Mouse (Mus musculus) liver, embryonic 14.5 days (tissue): ENCODE measurements around the gene Prrt2. TPM values are rescaled to one million over a fixed set of nuclear protein-coding genes. Genes with fewer than 3 reads are reported as not detected.

Experiments
- ATAC-seq: fragments of 200-750 bp; cut with Nextera tagmentation; 2 replicates; pipeline ENCODE4 v1.8.0; 2017; ENCODE audit warnings: moderate number of reproducible peaks, mild to moderate bottlenecking, moderate library complexity; ENCODE audit not compliant: insufficient read depth
- DNase-seq, 3 experiments: peaks; one replicate each; pipeline ENCODE4 v3.0.0-alpha.2; 2012 to 2013; ENCODE audit warnings: low read depth in 3 of 3, low spot score in 3 of 3
- H3K27ac ChIP-seq: fragments of 300-500 bp; sonication (generic); 2 replicates; pipeline ENCODE4 v1.5.1; 2014; ENCODE audit warnings: moderate library complexity, mild to moderate bottlenecking, control low read depth, inconsistent platforms
- H3K27me3 ChIP-seq: fragments of 300-500 bp; sonication (generic); 2 replicates; pipeline ENCODE4 v1.6.1; 2014; ENCODE audit warnings: mild to moderate bottlenecking, low read length, moderate library complexity; ENCODE audit not compliant: control insufficient read depth, insufficient read depth
- H3K36me3 ChIP-seq: fragments of 300-500 bp; sonication (generic); replicated peaks from 2 replicates; pipeline ENCODE4 v1.6.1; 2014; ENCODE audit warnings: low read depth; ENCODE audit not compliant: control insufficient read depth, insufficient read depth
- H3K4me1 ChIP-seq, 2 experiments: fragments of 200-500 bp in 1 of 2; fragments of 300-500 bp in 1 of 2; sonication (generic) in 1 of 2; replicated peaks; 2 replicates each; pipeline ENCODE4 v1.6.1; 2012 to 2014; ENCODE audit warnings: antibody characterized with exemption in 1 of 2, inconsistent platforms in 1 of 2, low read length in 1 of 2; ENCODE audit not compliant: control insufficient read depth in 2 of 2, insufficient read depth in 2 of 2
- H3K4me2 ChIP-seq: fragments of 300-500 bp; sonication (generic); 2 replicates; pipeline ENCODE4 v1.6.1; 2014; ENCODE audit warnings: low read depth, mild to moderate bottlenecking, control low read depth, moderate library complexity
- H3K4me3 ChIP-seq, 2 experiments: fragments of 200-500 bp in 1 of 2; fragments of 300-500 bp in 1 of 2; sonication (generic) in 1 of 2; 2 replicates each; pipeline ENCODE4 v1.5.1; 2012 to 2014; ENCODE audit warnings: low read depth in 2 of 2, low read length in 2 of 2, mild to moderate bottlenecking in 2 of 2, control low read depth in 1 of 2, inconsistent platforms in 1 of 2, moderate library complexity in 1 of 2; ENCODE audit not compliant: insufficient read depth in 1 of 2
- H3K9ac ChIP-seq: fragments of 300-500 bp; sonication (generic); replicated peaks from 2 replicates; pipeline ENCODE4 v1.6.1; 2014; ENCODE audit warnings: mild to moderate bottlenecking, control low read depth, moderate library complexity
- H3K9me3 ChIP-seq: fragments of 300-500 bp; sonication (generic); 2 replicates; pipeline ENCODE4 v1.6.1; 2016; ENCODE audit warnings: low read length, mixed read lengths; ENCODE audit not compliant: control insufficient read depth
- CTCF ChIP-seq: IDR thresholded peaks from 2 replicates; pipeline ENCODE4 v1.5.1; 2016; ENCODE audit warnings: antibody characterized with exemption, low read depth, control low read depth
- EP300 ChIP-seq: IDR thresholded peaks from 2 replicates; pipeline ENCODE4 v1.6.1; 2016; ENCODE audit warnings: antibody characterized with exemption, low read depth
- WGBS: fragments of 180-500 bp; shearing (Covaris S2); extraction: QIAGEN DNeasy Blood & Tissue Kit; methylation state at CpG from one replicate; pipeline ENCODE4 v1.1.7; 2014; ENCODE audit not compliant: insufficient replicate concordance; 5-methylcytosine and 5-hydroxymethylcytosine counted together
- polyA plus RNA-seq, 2 experiments: library from polyadenylated mRNA; depleted of rRNA in 1 of 2; stranded (reverse) in 1 of 2; unstranded in 1 of 2; fragments of >200 nt; fragmentation: Nextera tagmentation in 1 of 2; extraction: Ambion mirVana in 1 of 2; gene quantifications; 2 replicates each; pipeline versions ENCODE4 v1.2.1 to v1.2.3; 2012 to 2014

Prrt2 gene
- polyA plus RNA-seq, 2 experiments, result 0.08 to 0.41 TPM

- 18% methylated on average over 19 of the region's 19 CpGs for WGBS
- Histone ChIP-seq H3K9me3 (no peaks in the 10 kb centered on the region), H3K4me3 (peak overlapping the region; percentile 66 to 95), H3K27ac (peak overlapping the region; percentile 89), H3K4me2 (peak overlapping the region; percentile 76), H3K4me1 (peaks cover 29 to 35% of the 10 kb centered on the region in 2 experiments), H3K27me3 (no peaks in the 10 kb centered on the region), H3K9ac (peak overlapping the region; percentile 96), H3K36me3 (peaks cover 44% of the 10 kb centered on the region)
- no peak for TF ChIP-seq EP300
- no peak for TF ChIP-seq CTCF
- ATAC-seq (no peak), DNase-seq (no peak)
These were observed 3.1 kb upstream of the Prrt2 start for GRCm38 (mm10) chr7:127023896-127024690.

GRCm38 (mm10) chr7:127023272-127023691 is 2.3 kb upstream of the Prrt2 start:
- ATAC-seq (no peak), DNase-seq (no peak)
- TF ChIP-seq CTCF, result no peak
- TF ChIP-seq EP300, result no peak
- Histone ChIP-seq H3K4me1 (peaks cover 27 to 35% of the 10 kb centered on the region in 2 experiments), H3K36me3 (peaks cover 36% of the 10 kb centered on the region), H3K4me3 (peak overlapping the region in 1 of 2 experiments; percentile 95; a peak in 2 of 4 replicates), H3K9me3 (no peaks in the 10 kb centered on the region), H3K27ac (no peak overlapping the region), H3K4me2 (peak overlapping the region; percentile 76), H3K27me3 (no peaks in the 10 kb centered on the region), H3K9ac (peak overlapping the region; percentile 5; the same call in 1 of the 2 replicates)
- WGBS, result 78% methylated on average over 13 of the region's 13 CpGs

GRCm38 (mm10) chr7:127022528-127023271 is 1.7 kb upstream of the Prrt2 start:
- TF ChIP-seq EP300 (no peak), CTCF (no peak)
- H3K4me2 ChIP-seq, result peak overlapping the region; percentile 76
- H3K4me1 ChIP-seq, result peaks cover 24 to 30% of the 10 kb centered on the region in 2 experiments
- WGBS, result 83% methylated on average over 7 of the region's 7 CpGs
- H3K4me3 ChIP-seq, result peak overlapping the region in 1 of 2 experiments; percentile 95; a peak in 2 of 4 replicates
- H3K36me3 ChIP-seq, result peaks cover 30% of the 10 kb centered on the region
- no peak for ATAC-seq
- H3K9ac ChIP-seq, result no peak overlapping the region; the same call in 1 of the 2 replicates
- H3K9me3 ChIP-seq, result no peaks in the 10 kb centered on the region
- no peak for DNase-seq
- no peaks in the 10 kb centered on the region for H3K27me3 ChIP-seq
- H3K27ac ChIP-seq, result no peak overlapping the region

- H3K27me3 ChIP-seq, result no peaks in the 10 kb centered on the region
- peak overlapping the region; percentile 67 for H3K4me2 ChIP-seq
- H3K4me3 ChIP-seq, result peak overlapping the region; percentile 13 to 36
- peaks cover 24 to 29% of the 10 kb centered on the region in 2 experiments for H3K4me1 ChIP-seq
- H3K36me3 ChIP-seq, result peaks cover 27% of the 10 kb centered on the region
- ATAC-seq, result no peak
- no peaks in the 10 kb centered on the region for H3K9me3 ChIP-seq
- 34% methylated on average over 5 of the region's 5 CpGs for WGBS
- TF ChIP-seq EP300, result no peak; the same call in 1 of the 2 replicates
- TF ChIP-seq CTCF, result no peak
- H3K27ac ChIP-seq, result no peak overlapping the region
- no peak for DNase-seq
- peak overlapping the region; percentile 48 for H3K9ac ChIP-seq
These were observed 834 bp upstream of the Prrt2 start for GRCm38 (mm10) chr7:127021563-127022527.
